Mouse (Mus musculus): ENCODE measurements at regions not wholly inside any gene's neighbourhood (a gene's known extent, or its start where the extent isn't known, plus 50 kb on each side); places are given as distances from the start of the nearest gene placed in this dataset.

DNA sequence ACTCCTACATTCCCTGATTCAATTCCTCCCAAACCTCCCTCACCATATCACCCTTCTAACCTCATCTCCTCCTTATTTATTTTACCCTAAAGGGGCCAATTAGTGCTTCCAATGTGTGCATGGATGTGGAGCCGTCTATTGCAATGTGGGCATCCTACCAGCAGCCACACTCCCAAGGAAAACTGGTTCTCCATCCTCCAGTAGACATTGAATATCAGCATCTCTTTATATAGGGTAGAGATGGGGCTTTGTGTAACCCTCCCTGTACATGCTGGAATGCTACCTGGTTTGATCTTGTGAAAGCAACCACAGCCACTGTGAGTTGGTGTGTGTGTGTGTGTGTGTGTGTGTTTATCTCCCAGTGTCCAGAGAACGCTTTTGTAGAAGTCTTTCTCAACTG is 126.5 kb downstream of the Fam124b start:
- Histone ChIP-seq H3K9ac (replicated peaks; ENCODE audit: low read depth, low read length) (no peak overlapping the region), H3K27me3 (ENCODE audit: control insufficient read depth, insufficient read depth, low read length) (no peaks in the 10 kb centered on the region), H3K4me2 (ENCODE audit: low read depth, low read length) (no peak overlapping the region), H3K36me3 (replicated peaks; ENCODE audit: control insufficient read depth, insufficient read depth, low read length) (no peaks in the 10 kb centered on the region), H3K4me3 (ENCODE audit: low read depth, low read length) (no peak overlapping the region), H3K9me3 (replicated peaks; ENCODE audit: control insufficient read depth, low read length) (no peaks in the 10 kb centered on the region), H3K27ac (ENCODE audit: low read depth) (no peak overlapping the region), H3K4me1 (ENCODE audit: control insufficient read depth, insufficient read depth) (no peaks in the 10 kb centered on the region)
- TF ChIP-seq EP300 (IDR thresholded peaks at IDR 0.05; ENCODE audit: low read depth) (no peak), CTCF (IDR thresholded peaks at IDR 0.05; ENCODE audit: low read depth) (no peak)
- no peak for DNase-seq (ENCODE audit: low spot score)
- 57% methylated on average over 2 of the region's 2 CpGs for WGBS
- ATAC-seq (ENCODE audit: insufficient read depth, low read depth): no peak

DNA sequence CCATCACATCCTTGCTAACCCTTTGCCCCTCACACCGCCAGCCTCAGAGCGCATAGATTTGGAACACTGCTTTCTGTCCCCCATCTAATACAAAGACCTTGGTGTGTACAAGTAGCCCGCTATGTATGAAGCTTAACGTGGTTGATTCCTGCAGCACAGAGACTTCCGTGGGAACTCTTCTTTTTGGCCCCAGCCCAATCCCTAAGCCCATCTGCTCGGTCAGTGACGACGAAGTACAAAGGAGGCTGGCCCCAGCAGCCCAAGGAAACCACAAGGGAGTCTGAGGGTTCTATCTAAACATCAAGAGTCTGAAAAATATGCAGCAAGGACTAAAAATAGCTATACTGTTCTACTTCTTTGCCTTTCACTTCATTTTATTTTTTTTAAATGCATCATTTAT is 126.9 kb downstream of the Fam124b start:
- H3K27ac ChIP-seq (ENCODE audit: low read depth): no peak overlapping the region
- WGBS: 65% methylated on average over 8 of the region's 8 CpGs
- DNase-seq (ENCODE audit: low spot score): no peak
- H3K4me1 ChIP-seq (ENCODE audit: control insufficient read depth, insufficient read depth): no peaks in the 10 kb centered on the region
- H3K27me3 ChIP-seq (ENCODE audit: control insufficient read depth, insufficient read depth, low read length): no peaks in the 10 kb centered on the region
- TF ChIP-seq EP300 (IDR thresholded peaks at IDR 0.05; ENCODE audit: low read depth) (no peak), CTCF (IDR thresholded peaks at IDR 0.05; ENCODE audit: low read depth) (no peak)
- no peaks in the 10 kb centered on the region for H3K36me3 ChIP-seq (replicated peaks; ENCODE audit: control insufficient read depth, insufficient read depth, low read length)
- no peak overlapping the region for H3K9ac ChIP-seq (replicated peaks; ENCODE audit: low read depth, low read length)
- ATAC-seq (ENCODE audit: insufficient read depth, low read depth): no peak
- no peak overlapping the region for H3K4me2 ChIP-seq (ENCODE audit: low read depth, low read length)
- H3K4me3 ChIP-seq (ENCODE audit: low read depth, low read length): no peak overlapping the region
- no peaks in the 10 kb centered on the region for H3K9me3 ChIP-seq (replicated peaks; ENCODE audit: control insufficient read depth, low read length)

DNA sequence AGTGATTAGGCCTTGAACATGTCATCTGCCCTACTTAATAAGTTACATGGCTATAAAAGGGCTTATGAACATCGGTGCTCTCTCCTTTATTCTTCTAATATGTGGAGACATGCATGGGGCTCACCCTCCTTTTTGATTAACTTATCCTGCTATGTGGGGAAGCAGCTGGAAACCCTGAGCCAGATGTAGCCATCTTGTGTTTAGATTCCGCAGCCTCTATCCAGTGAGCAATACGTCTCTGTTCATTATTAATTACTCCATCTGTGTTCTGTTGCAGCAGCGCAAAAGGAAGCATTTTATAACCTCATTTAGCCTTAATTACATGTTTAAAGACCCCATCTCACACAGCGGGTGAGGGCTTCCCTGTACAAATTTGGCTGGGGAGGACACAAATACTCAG is 129.6 kb downstream of the Fam124b start:
- Histone ChIP-seq H3K4me1 (ENCODE audit: control insufficient read depth, insufficient read depth) (no peaks in the 10 kb centered on the region), H3K9me3 (replicated peaks; ENCODE audit: control insufficient read depth, low read length) (no peaks in the 10 kb centered on the region), H3K27me3 (ENCODE audit: control insufficient read depth, insufficient read depth, low read length) (no peaks in the 10 kb centered on the region), H3K36me3 (replicated peaks; ENCODE audit: control insufficient read depth, insufficient read depth, low read length) (no peaks in the 10 kb centered on the region), H3K9ac (replicated peaks; ENCODE audit: low read depth, low read length) (no peak overlapping the region), H3K27ac (ENCODE audit: low read depth) (no peak overlapping the region), H3K4me2 (ENCODE audit: low read depth, low read length) (no peak overlapping the region), H3K4me3 (ENCODE audit: low read depth, low read length) (no peak overlapping the region)
- no peak for DNase-seq (ENCODE audit: low spot score)
- ATAC-seq (ENCODE audit: insufficient read depth, low read depth): no peak
- WGBS: 91% methylated on average over 5 of the region's 5 CpGs
- TF ChIP-seq EP300 (IDR thresholded peaks at IDR 0.05; ENCODE audit: low read depth) (no peak), CTCF (IDR thresholded peaks at IDR 0.05; ENCODE audit: low read depth) (no peak)

DNA sequence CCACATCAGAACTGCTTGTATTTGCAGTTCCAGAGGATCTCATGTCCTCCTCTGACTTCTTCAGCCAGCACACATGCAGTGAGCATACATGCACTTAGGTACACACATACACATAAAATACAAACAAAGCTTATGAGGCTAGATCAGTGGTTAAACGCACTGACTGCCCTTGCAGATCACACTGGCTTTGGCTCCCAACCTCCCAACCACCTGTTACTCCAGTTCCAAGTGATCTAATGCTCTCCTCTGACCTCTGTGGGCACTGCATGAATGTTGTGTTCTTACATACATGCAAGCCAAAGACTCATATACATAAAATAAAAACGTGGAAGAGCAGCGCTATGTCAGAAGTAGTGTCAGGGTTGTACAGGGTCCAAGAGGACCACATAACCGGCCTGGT is 141.9 kb downstream of the Fam124b start:
- ATAC-seq (ENCODE audit: insufficient read depth, low read depth): no peak
- H3K9me3 ChIP-seq (replicated peaks; ENCODE audit: control insufficient read depth, low read length): no peaks in the 10 kb centered on the region
- H3K4me1 ChIP-seq (ENCODE audit: control insufficient read depth, insufficient read depth): no peaks in the 10 kb centered on the region
- TF ChIP-seq EP300 (IDR thresholded peaks at IDR 0.05; ENCODE audit: low read depth) (no peak), CTCF (IDR thresholded peaks at IDR 0.05; ENCODE audit: low read depth) (no peak)
- no peaks in the 10 kb centered on the region for H3K27me3 ChIP-seq (ENCODE audit: control insufficient read depth, insufficient read depth, low read length)
- no peak for DNase-seq (ENCODE audit: low spot score)
- H3K4me3 ChIP-seq (ENCODE audit: low read depth, low read length): no peak overlapping the region
- no peak overlapping the region for H3K9ac ChIP-seq (replicated peaks; ENCODE audit: low read depth, low read length)
- 82% methylated on average over 4 of the region's 4 CpGs for WGBS
- no peak overlapping the region for H3K27ac ChIP-seq (ENCODE audit: low read depth)
- H3K4me2 ChIP-seq (ENCODE audit: low read depth, low read length): no peak overlapping the region
- H3K36me3 ChIP-seq (replicated peaks; ENCODE audit: control insufficient read depth, insufficient read depth, low read length): no peaks in the 10 kb centered on the region

DNA sequence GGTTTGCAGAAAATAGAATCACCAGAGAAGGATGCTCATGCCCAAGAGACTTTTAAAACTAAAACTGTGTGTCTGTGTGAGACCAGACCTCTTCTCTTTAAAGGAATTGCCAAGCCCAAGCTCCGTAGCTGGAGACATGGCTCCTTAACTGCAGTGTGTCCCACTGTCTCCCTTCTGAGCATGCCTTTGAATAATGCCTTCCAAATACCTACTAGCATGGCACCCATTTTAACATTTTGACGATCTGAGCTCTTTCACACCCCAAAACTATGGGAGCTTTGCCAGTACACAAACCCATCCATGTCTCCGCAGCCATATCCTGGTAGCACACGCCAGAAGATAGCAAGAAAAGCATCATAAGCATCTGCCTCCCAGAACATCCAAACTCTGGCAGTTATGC is 143.9 kb downstream of the Fam124b start:
- TF ChIP-seq EP300 (IDR thresholded peaks at IDR 0.05; ENCODE audit: low read depth): no peak
- no peak for TF ChIP-seq CTCF (IDR thresholded peaks at IDR 0.05; ENCODE audit: low read depth)
- Histone ChIP-seq H3K9me3 (replicated peaks; ENCODE audit: control insufficient read depth, low read length) (no peaks in the 10 kb centered on the region), H3K4me1 (ENCODE audit: control insufficient read depth, insufficient read depth) (no peaks in the 10 kb centered on the region), H3K36me3 (replicated peaks; ENCODE audit: control insufficient read depth, insufficient read depth, low read length) (no peaks in the 10 kb centered on the region), H3K4me3 (ENCODE audit: low read depth, low read length) (no peak overlapping the region), H3K27me3 (ENCODE audit: control insufficient read depth, insufficient read depth, low read length) (no peaks in the 10 kb centered on the region), H3K27ac (ENCODE audit: low read depth) (no peak overlapping the region; the same call in 1 of the 2 replicates), H3K4me2 (ENCODE audit: low read depth, low read length) (no peak overlapping the region), H3K9ac (replicated peaks; ENCODE audit: low read depth, low read length) (no peak overlapping the region)
- ATAC-seq (ENCODE audit: insufficient read depth, low read depth): no peak
- 77% methylated on average over 4 of the region's 4 CpGs for WGBS
- DNase-seq (ENCODE audit: low spot score): no peak

DNA sequence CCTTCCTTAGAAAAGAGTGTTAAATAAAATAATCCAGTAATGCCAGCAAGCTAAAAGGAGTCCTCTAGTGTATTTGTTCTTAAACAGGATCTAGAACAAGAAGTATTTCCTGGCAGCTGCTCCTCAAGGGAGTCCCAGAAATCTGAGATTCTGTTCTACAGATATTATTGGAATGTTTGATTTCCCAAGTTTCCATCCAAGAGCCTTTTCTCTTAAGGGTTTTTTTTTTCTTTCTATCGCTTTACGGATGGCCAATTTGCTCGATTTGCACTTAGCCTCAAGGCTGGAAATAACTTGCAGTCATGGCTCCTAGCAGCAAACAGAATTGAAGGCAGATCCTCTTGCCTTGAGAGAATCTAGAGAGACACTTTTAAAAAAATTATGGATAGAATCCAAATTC is 144.3 kb downstream of the Fam124b start:
- Histone ChIP-seq H3K4me1 (ENCODE audit: control insufficient read depth, insufficient read depth) (no peaks in the 10 kb centered on the region), H3K4me2 (ENCODE audit: low read depth, low read length) (no peak overlapping the region), H3K36me3 (replicated peaks; ENCODE audit: control insufficient read depth, insufficient read depth, low read length) (no peaks in the 10 kb centered on the region), H3K27ac (ENCODE audit: low read depth) (no peak overlapping the region; the same call in 1 of the 2 replicates), H3K27me3 (ENCODE audit: control insufficient read depth, insufficient read depth, low read length) (no peaks in the 10 kb centered on the region), H3K4me3 (ENCODE audit: low read depth, low read length) (no peak overlapping the region), H3K9me3 (replicated peaks; ENCODE audit: control insufficient read depth, low read length) (no peaks in the 10 kb centered on the region), H3K9ac (replicated peaks; ENCODE audit: low read depth, low read length) (no peak overlapping the region)
- 71% methylated on average over 3 of the region's 3 CpGs for WGBS
- no peak for ATAC-seq (ENCODE audit: insufficient read depth, low read depth)
- TF ChIP-seq CTCF (IDR thresholded peaks at IDR 0.05; ENCODE audit: low read depth): no peak
- DNase-seq (ENCODE audit: low spot score): no peak

All from heart, postnatal 0 days (tissue).